Mouse (Mus musculus): Measurements from ENCODE around the gene Tcp11x2.

Gene Tcp11x2

GRCm38 (mm10) chrX:135693633-135694032 is at the start of gene Tcp11x2:
Gene Tcp11x2 (minus strand): TSS chrX:135693790.
- DNase-seq (ENCODE audit: low read depth): no peak

GRCm38 (mm10) chrX:135743056-135743355 is 49.4 kb upstream of the Tcp11x2 start:
- no peak for DNase-seq (ENCODE audit: low read depth)

GRCm38 (mm10) chrX:135742304-135743055 is 48.9 kb upstream of the Tcp11x2 start, which contains the start of the genes Armcx5 and Gprasp1:
Gene Armcx5 (plus strand): TSS chrX:135742733.
Gene Gprasp1 (plus strand): TSS chrX:135742733.
- DNase-seq (ENCODE audit: low read depth): peak; percentile 93

- DNase-seq (ENCODE audit: low read depth): peak; percentile 19
These were observed 45.3 kb upstream of the Tcp11x2 start for GRCm38 (mm10) chrX:135738730-135739520.

GRCm38 (mm10) chrX:135725161-135725560 is 31.6 kb upstream of the Tcp11x2 start, which contains the start of gene Tmsb15a:
Gene Tmsb15a (minus strand): TSS chrX:135725261.
- no peak for DNase-seq (ENCODE audit: low read depth)

GRCm38 (mm10) chrX:135712845-135713244 is 19.3 kb upstream of the Tcp11x2 start:
- DNase-seq (ENCODE audit: low read depth): no peak

GRCm38 (mm10) chrX:135704349-135704748 is 10.8 kb upstream of the Tcp11x2 start:
- no peak for DNase-seq (ENCODE audit: low read depth)

GRCm38 (mm10) chrX:135703111-135703510 is 9.5 kb upstream of the Tcp11x2 start:
- no peak for DNase-seq (ENCODE audit: low read depth)

- DNase-seq (ENCODE audit: low read depth): no peak
These were observed 5.8 kb downstream of the Tcp11x2 start for GRCm38 (mm10) chrX:135687802-135688201.

GRCm38 (mm10) chrX:135681858-135682257 is 11.7 kb downstream of the Tcp11x2 start:
- no peak for DNase-seq (ENCODE audit: low read depth)

GRCm38 (mm10) chrX:135652173-135652772 is 41.3 kb downstream of the Tcp11x2 start:
- DNase-seq (ENCODE audit: low read depth): peak; percentile 59

GRCm38 (mm10) chrX:135627605-135628004 is 66.0 kb downstream of the Tcp11x2 start, which contains the start of gene Prame:
Gene Prame (minus strand): TSS chrX:135627705.
- DNase-seq (ENCODE audit: low read depth): no peak
